Mouse (Mus musculus): Measurements from ENCODE around the gene Wnt11. TPM values are rescaled to one million over a fixed set of nuclear protein-coding genes. Genes with fewer than 3 reads are reported as not detected.
A peak's percentile ranks its signal among the peaks of the same experiment; 100 is the strongest.

Gene Wnt11
- polyA plus RNA-seq, 1 experiment from 2014 or later, result 1.9 TPM

DNA sequence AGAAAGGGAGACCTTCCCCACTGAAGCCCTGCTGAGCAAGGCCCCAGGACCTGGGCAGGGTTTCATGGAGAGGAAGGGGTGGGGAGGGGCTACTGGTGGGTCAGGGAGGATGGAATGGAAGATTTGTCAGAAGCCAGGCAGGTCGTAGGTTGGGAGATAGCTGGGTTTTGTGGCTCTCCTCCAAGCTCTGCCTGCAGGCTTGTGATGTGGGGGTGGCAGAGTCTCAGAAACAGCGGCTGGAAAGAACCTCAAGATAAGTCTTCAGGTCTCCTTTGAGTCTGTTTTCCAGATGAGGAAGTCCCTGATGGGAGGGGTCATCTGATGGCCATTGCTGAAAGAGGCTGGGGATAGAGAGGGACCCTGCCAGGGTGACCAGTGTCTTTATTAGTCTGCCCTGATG is 20.5 kb downstream of the Wnt11 start:
- Histone ChIP-seq H3K9me3 (no peaks in the 10 kb centered on the region), H3K27ac (no peak overlapping the region), H3K27me3 (ENCODE audit: insufficient read depth, poor library complexity, severe bottlenecking) (peaks cover 12% of the 10 kb centered on the region), H3K4me3 (no peak overlapping the region), H3K36me3 (no peaks in the 10 kb centered on the region), H3K4me1 (replicated peaks) (peaks cover 40% of the 10 kb centered on the region)
- DNase-seq (ENCODE audit: low spot score), result no peak
- 78% methylated on average over 2 of the region's 2 CpGs for WGBS

DNA sequence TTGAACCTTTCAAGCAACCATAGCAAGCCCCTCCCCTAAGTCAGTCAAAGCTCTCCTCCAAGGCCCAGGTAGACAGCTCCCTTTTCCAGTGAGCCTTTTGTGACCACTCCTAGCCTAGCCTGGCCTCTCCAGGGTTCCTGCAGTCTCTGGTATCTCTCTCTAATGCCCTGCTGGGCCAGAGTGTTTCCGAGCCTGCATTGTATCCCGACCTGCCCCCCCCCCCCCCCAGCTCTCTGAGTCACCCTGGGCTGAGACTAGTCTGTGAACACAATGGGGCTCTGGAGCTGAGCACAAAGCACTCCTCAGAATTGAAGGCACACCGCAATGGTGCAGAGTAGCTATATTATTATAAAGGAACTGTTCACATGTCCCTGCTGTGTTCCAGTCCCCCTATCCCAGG is 21.2 kb downstream of the Wnt11 start:
- no peak for DNase-seq (ENCODE audit: low spot score)
- Histone ChIP-seq H3K9me3 (no peaks in the 10 kb centered on the region), H3K27ac (peak overlapping the region; percentile 19), H3K4me1 (replicated peaks) (peaks cover 43% of the 10 kb centered on the region), H3K27me3 (ENCODE audit: insufficient read depth, poor library complexity, severe bottlenecking) (peaks cover 12% of the 10 kb centered on the region), H3K36me3 (no peaks in the 10 kb centered on the region), H3K4me3 (no peak overlapping the region)
- WGBS, result 12% methylated on average over 3 of the region's 3 CpGs

DNA sequence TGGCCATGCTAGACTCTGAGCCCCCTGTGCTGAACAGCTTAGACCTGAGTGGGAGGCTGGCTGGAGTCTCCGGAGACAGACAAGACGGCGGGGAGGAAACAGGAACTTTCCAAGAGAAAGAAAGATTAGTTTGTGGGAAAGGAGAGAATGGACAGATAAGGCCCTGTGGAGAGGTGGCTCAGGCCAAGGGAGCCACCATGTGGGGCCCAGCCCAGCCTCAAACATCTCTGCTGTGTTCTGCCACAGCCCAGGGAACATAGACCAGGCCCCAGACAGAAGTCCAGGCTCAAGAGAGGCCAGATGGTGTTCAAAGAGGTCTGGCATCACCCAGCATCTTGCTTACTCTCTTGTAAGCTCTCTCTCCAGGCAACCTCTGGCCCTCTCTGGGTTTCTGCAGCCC is 22.2 kb downstream of the Wnt11 start:
- no peaks in the 10 kb centered on the region for H3K9me3 ChIP-seq
- H3K27me3 ChIP-seq (ENCODE audit: insufficient read depth, poor library complexity, severe bottlenecking), result peaks cover 12% of the 10 kb centered on the region
- H3K36me3 ChIP-seq, result no peaks in the 10 kb centered on the region
- peaks cover 40% of the 10 kb centered on the region for H3K4me1 ChIP-seq (replicated peaks)
- DNase-seq (ENCODE audit: low spot score), result no peak
- peak overlapping the region; percentile 35; the same call in 1 of the 2 replicates for H3K27ac ChIP-seq
- 70% methylated on average over 3 of the region's 3 CpGs for WGBS
- no peak overlapping the region for H3K4me3 ChIP-seq

DNA sequence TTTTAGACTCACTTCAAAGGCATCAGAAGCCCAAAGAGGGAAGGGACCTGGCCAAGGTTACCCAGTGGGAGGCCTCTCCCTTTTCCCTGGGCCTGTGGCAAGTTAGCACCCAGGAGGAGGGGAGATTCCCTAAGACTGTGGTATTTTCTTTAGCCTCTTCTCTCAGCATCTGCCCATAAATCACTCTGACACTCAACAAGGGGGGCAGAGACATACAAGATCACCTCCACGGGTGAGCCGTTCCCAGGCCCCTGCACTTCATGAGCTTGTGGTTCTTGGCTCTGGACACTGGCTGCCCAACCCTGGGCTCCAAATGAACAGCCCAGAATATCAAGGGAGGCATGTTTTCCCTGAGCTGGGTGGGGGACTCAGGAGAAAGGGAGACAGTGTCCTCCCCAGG is 26.1 kb downstream of the Wnt11 start:
- DNase-seq (ENCODE audit: low spot score), result no peak
- WGBS, result 47% methylated on average over 2 of the region's 2 CpGs

DNA sequence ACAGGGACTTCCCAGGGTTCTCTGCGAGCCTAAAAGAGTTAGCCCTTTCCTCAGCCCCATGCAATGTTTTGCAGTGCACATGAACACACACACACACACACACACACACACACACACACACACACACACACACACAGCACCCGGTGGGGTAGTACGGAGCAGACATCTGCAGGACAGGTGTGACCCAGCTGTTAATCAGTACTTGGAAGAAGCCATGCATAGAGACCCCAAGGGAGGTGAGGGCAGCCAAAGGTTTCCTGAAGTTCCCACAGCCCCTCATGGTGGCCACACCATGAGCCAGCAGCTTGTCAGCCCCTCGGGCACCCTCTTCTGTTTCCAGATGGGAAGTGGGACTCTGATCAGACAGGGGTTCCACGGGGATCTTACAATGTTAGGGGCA is 28.1 kb downstream of the Wnt11 start:
- Histone ChIP-seq H3K9me3 (no peaks in the 10 kb centered on the region), H3K4me1 (replicated peaks) (peaks cover 42% of the 10 kb centered on the region), H3K4me3 (no peak overlapping the region), H3K27ac (no peak overlapping the region), H3K27me3 (ENCODE audit: insufficient read depth, poor library complexity, severe bottlenecking) (0 out of 2 replicates have a peak, but pooled peaks cover 7% of the 10 kb centered on the region), H3K36me3 (no peaks in the 10 kb centered on the region)
- DNase-seq (ENCODE audit: low spot score), result no peak
- 73% methylated on average over 5 of the region's 5 CpGs for WGBS

More for the DNA sequence above, 26.1 kb downstream of the Wnt11 start:
- Histone ChIP-seq H3K4me3 (no peak overlapping the region), H3K4me1 (replicated peaks) (peaks cover 39% of the 10 kb centered on the region), H3K36me3 (no peaks in the 10 kb centered on the region), H3K9me3 (no peaks in the 10 kb centered on the region), H3K27me3 (ENCODE audit: insufficient read depth, poor library complexity, severe bottlenecking) (peaks cover 7% of the 10 kb centered on the region; the same call in 1 of the 2 replicates), H3K27ac (0 out of 2 replicates have a peak overlapping the region, but pooled peaks have one; percentile 25)

DNA sequence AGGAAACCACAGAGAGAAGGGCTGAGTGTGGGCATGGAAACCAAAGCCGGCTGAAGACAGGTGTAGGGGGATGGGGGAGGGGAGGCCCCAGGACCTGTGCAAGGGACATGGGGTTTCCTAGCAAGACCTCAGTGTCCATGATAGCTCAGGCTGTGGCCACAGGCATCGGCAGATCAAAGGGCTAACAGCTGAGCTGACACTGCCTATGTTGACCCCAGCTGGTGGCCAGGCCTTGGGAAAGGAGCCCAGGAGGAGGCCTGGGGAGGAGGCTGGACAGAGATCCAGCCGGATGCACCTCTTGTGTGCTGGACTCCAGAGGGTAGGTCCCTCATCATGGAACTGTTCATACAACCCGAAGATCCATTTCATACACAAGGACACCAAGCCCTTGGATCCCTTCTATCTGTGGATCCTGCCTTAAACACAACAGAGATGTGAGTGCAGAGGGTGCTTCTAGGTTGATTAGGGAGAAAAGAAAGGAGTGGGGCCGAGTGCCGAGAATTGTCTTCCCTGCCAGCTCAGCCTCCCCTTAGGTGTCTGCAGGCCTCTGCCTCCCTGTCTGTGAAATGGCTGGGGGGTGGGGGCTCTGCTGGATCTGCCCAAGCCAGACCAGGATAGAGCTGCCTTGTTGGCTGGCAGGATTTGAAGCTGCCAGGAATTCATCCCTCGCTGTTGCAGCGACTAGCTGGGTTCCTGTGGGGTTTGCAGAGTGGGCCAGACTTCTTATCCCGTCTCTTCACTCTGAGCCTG is 29.2 kb downstream of the Wnt11 start:
- peaks cover 5% of the 10 kb centered on the region for H3K27me3 ChIP-seq (ENCODE audit: insufficient read depth, poor library complexity, severe bottlenecking)
- peak overlapping the region; percentile 36; the same call in 1 of the 2 replicates for H3K27ac ChIP-seq
- 41% methylated on average over 9 of the region's 9 CpGs for WGBS
- DNase-seq (ENCODE audit: low spot score), result no peak
- H3K4me3 ChIP-seq, result no peak overlapping the region
- peaks cover 53% of the 10 kb centered on the region for H3K4me1 ChIP-seq (replicated peaks)
- no peaks in the 10 kb centered on the region for H3K36me3 ChIP-seq
- no peaks in the 10 kb centered on the region for H3K9me3 ChIP-seq

DNA sequence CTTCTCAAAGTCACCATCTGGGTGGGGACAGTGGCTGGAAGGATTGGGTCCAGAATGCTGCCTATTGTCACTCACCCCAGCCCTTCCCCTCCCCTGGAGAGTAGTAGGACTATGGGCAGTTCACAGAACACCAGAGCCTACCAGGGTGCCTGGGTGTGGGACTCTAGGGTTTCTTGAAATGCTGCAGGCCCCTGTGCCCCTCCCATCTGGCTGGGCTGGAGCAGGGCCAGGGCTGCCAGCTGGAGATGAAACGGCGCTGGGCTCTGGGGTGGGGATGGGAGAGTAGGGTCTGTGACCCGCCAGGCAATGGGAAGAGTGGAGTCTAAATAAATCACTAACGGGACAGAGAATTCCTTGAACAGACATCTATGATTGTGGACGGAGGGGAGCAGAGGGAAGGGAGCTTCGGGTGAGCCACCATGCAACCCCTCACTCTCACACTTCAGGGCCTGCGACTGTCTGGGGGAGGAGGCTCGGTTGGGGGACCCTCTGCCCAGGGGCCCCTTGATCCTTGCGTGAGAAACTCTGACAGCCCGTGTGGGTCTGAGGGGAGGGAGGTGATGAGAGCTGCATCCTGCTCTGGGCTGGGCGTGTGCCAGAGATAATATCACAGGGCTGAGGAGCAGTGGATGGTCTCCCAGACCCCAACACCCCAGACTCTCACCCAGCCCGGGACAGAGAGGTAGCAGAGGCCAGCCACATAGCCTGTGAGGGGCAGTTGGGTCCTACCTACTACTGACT is 32.3 kb downstream of the Wnt11 start:
- H3K4me1 ChIP-seq (replicated peaks), result peaks cover 65% of the 10 kb centered on the region
- no peaks in the 10 kb centered on the region for H3K9me3 ChIP-seq
- peaks cover 30% of the 10 kb centered on the region for H3K27me3 ChIP-seq (ENCODE audit: insufficient read depth, poor library complexity, severe bottlenecking)
- H3K4me3 ChIP-seq, result no peak overlapping the region
- DNase-seq (ENCODE audit: low spot score), result no peak
- H3K27ac ChIP-seq, result peak overlapping the region; percentile 50
- 42% methylated on average over 12 of the region's 12 CpGs for WGBS
- no peaks in the 10 kb centered on the region for H3K36me3 ChIP-seq

DNA sequence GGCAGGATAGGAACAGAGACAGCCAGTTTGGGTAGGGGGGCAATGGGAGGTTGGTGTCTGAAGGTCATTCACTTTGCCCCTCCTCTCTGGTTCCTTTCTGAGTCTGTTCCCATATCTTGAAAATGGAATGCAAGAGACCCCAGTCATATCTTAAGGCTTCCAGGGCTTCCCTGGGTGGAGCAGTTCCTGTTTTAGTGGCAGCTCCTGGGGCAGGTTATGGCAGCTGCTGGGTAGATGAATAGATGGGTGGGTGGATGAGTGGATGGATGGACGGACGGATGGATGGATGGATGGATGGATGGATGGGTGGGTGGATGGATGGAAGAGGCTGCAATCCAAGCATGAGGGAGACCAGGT is 32.9 kb downstream of the Wnt11 start:
- peaks cover 63% of the 10 kb centered on the region for H3K4me1 ChIP-seq (replicated peaks)
- no peaks in the 10 kb centered on the region for H3K36me3 ChIP-seq
- no peak for DNase-seq (ENCODE audit: low spot score)
- H3K4me3 ChIP-seq, result no peak overlapping the region
- 83% methylated on average over 2 of the region's 2 CpGs for WGBS
- no peak overlapping the region for H3K27ac ChIP-seq
- H3K9me3 ChIP-seq, result no peaks in the 10 kb centered on the region
- H3K27me3 ChIP-seq (ENCODE audit: insufficient read depth, poor library complexity, severe bottlenecking), result peaks cover 33% of the 10 kb centered on the region

DNA sequence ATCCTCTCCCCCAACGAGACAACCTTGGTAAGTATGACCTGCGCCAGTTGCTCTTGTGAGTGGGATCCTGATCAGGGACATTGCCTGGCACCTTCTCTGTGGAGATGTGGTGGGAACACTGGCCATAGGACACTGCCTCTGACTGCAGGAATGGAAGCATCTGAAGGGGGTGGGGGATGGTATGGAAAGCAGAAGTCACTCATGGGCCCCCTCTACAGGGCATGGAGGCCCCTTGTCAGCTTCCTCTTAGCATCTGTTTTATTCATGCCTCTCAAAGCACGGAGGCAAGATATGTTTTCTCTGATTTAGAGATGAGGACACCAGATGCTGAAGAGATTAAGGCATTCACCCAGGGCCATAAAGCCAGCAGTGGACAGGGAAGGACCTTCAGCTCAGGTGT is 34.2 kb downstream of the Wnt11 start:
- Histone ChIP-seq H3K9me3 (no peaks in the 10 kb centered on the region), H3K4me1 (replicated peaks) (peaks cover 52% of the 10 kb centered on the region), H3K27ac (no peak overlapping the region), H3K36me3 (no peaks in the 10 kb centered on the region), H3K4me3 (no peak overlapping the region), H3K27me3 (ENCODE audit: insufficient read depth, poor library complexity, severe bottlenecking) (peaks cover 36% of the 10 kb centered on the region)
- WGBS, result 70% methylated on average over 3 of the region's 3 CpGs
- no peak for DNase-seq (ENCODE audit: low spot score)

DNA sequence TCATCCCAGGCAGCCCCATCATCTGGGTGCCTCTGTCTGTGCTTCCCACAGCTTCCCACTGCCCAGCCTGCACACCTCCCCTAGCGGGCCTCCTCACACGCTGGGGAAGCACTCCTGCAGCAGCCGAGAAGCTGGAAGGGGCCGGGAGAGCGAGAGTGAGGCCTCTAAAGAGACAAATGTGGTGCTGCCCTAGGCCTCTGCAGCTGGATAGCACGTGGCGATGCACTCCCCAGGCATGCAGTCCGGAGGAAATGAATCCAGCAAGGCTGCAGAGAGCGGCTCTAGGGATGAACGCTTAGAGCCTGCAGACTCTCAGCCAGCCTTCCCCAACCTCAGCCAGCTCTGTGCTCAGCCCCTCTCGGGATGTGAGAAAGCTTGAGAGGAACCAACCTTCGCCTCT is 35.9 kb downstream of the Wnt11 start:
- Histone ChIP-seq H3K9me3 (no peaks in the 10 kb centered on the region), H3K4me1 (replicated peaks) (peaks cover 52% of the 10 kb centered on the region), H3K27ac (peak overlapping the region; percentile 66), H3K4me3 (no peak overlapping the region), H3K36me3 (no peaks in the 10 kb centered on the region), H3K27me3 (ENCODE audit: insufficient read depth, poor library complexity, severe bottlenecking) (peaks cover 41% of the 10 kb centered on the region)
- WGBS, result 26% methylated on average over 12 of the region's 12 CpGs
- DNase-seq (ENCODE audit: low spot score), result peak; percentile 47

DNA sequence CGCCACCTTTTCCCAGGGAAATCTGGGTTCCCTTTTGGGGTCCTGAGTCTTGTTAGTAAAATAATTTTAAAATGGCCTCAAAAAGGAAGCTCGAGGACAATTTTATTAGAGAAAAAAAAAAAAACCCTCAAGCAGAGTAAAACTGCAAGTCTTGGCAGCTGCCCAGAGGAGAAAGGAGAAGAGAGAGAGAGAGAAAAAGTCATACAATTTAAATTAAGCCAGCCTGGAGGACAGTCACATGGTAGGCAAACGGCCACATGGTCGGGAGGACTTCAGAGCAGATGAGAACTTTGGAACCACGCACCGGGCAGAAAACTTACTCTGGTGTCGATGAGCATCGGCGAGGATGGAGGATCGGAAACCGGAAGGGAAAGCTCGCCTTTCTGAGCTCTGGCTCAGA is 37.0 kb downstream of the Wnt11 start:
- H3K27me3 ChIP-seq (ENCODE audit: insufficient read depth, poor library complexity, severe bottlenecking), result peaks cover 42% of the 10 kb centered on the region
- H3K9me3 ChIP-seq, result no peaks in the 10 kb centered on the region
- peaks cover 59% of the 10 kb centered on the region for H3K4me1 ChIP-seq (replicated peaks)
- H3K27ac ChIP-seq, result no peak overlapping the region
- no peaks in the 10 kb centered on the region for H3K36me3 ChIP-seq
- no peak overlapping the region for H3K4me3 ChIP-seq
- DNase-seq (ENCODE audit: low spot score), result no peak
- WGBS, result 82% methylated on average over 12 of the region's 12 CpGs

DNA sequence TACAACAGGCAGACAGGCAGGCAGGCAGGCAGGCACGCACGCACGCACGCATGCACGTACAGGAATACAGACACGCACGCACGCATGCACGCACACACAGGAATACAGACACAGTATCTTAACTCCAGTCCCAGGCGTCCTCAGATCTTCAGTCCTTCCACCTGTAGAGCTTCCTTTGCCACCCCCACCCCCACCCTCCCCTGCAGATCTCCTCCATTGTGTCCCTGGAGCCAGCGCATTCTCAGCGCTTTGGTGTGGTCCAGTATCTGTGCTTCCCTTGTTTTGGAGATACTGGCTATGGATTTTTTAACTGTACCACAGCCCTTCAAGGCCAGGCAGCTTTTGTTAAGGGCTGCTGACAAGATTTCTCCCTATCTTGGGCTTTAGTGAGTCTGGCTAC is 38.4 kb downstream of the Wnt11 start:
- WGBS, result 79% methylated on average over 12 of the region's 12 CpGs
- Histone ChIP-seq H3K9me3 (no peaks in the 10 kb centered on the region), H3K4me3 (no peak overlapping the region), H3K27ac (no peak overlapping the region), H3K27me3 (ENCODE audit: insufficient read depth, poor library complexity, severe bottlenecking) (peaks cover 46% of the 10 kb centered on the region), H3K4me1 (replicated peaks) (peaks cover 53% of the 10 kb centered on the region), H3K36me3 (no peaks in the 10 kb centered on the region)
- no peak for DNase-seq (ENCODE audit: low spot score)

DNA sequence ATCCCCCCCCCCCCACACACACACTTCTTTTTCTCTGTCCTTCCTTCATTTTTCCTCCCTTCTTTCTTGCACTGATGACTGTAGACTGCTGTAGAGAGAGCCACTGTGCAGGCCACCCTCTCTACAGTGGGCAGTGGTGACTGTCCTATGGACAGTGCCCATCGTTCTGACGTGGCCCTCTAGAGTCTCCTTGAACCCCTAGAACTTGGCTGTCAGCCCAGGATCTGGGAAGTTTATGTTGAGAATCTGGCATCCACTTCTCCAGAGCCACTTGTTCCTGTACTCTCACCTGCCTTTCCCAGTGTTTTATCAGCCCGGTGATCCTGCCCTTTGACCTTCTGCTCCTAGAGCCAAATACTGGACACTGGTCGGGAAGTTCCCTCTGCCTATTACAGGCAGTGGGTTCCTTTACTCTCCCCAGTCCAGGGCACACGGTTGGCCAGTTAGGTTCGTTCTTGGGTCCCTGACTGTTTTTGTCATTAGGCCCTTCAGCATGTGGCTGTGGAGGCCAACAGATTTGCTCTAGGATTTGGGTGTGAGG is 39.6 kb downstream of the Wnt11 start:
- no peak overlapping the region for H3K4me3 ChIP-seq
- peaks cover 43% of the 10 kb centered on the region for H3K27me3 ChIP-seq (ENCODE audit: insufficient read depth, poor library complexity, severe bottlenecking)
- no peaks in the 10 kb centered on the region for H3K36me3 ChIP-seq
- H3K27ac ChIP-seq, result no peak overlapping the region
- peaks cover 42% of the 10 kb centered on the region for H3K4me1 ChIP-seq (replicated peaks)
- no peak for DNase-seq (ENCODE audit: low spot score)
- H3K9me3 ChIP-seq, result no peaks in the 10 kb centered on the region
- WGBS, result 67% methylated on average over 6 of the region's 6 CpGs
